Mouse (Mus musculus): ENCODE measurements at regions not wholly inside any gene's neighbourhood (a gene's known extent, or its start where the extent isn't known, plus 50 kb on each side); places are given as distances from the start of the nearest gene placed in this dataset.

- H3K4me3 ChIP-seq (ENCODE audit: insufficient read depth, low read depth, low read length) = no peak overlapping the region
- no peaks in the 10 kb centered on the region for H3K79me2 ChIP-seq (ENCODE audit: control insufficient read depth, insufficient read depth, low read length)
- 65% methylated on average over 2 of the region's 2 CpGs for WGBS
- H3K36me3 ChIP-seq (ENCODE audit: control insufficient read depth, insufficient read depth, low read length) = no peaks in the 10 kb centered on the region
- no peaks in the 10 kb centered on the region for H3K4me1 ChIP-seq (ENCODE audit: control insufficient read depth, insufficient read depth, low read length)
- no peak overlapping the region for H3K27ac ChIP-seq (replicated peaks; ENCODE audit: insufficient read depth, low read depth, low read length)
- TF ChIP-seq CTCF (IDR thresholded peaks at IDR 0.05; ENCODE audit: low read depth, low read length) = no peak
- no peak for TF ChIP-seq POLR2A (IDR thresholded peaks at IDR 0.05; ENCODE audit: extremely low read depth, insufficient read depth, low read length)
- H3K27me3 ChIP-seq (ENCODE audit: control insufficient read depth, insufficient read depth, low read length) = no peaks in the 10 kb centered on the region
- DNase-seq (ENCODE audit: extremely low read depth, low read depth, low spot score) = no peak
- no peak overlapping the region for H3K9ac ChIP-seq (ENCODE audit: low read depth, low read length)
Measured at GRCm38 (mm10) chr3:67768603-67769002, 123.4 kb upstream of the Iqcj start.

GRCm38 (mm10) chr3:67773403-67773802, 118.6 kb upstream of the Iqcj start:
- Histone ChIP-seq H3K36me3 (ENCODE audit: control insufficient read depth, insufficient read depth, low read length) (no peaks in the 10 kb centered on the region), H3K4me1 (ENCODE audit: control insufficient read depth, insufficient read depth, low read length) (no peaks in the 10 kb centered on the region), H3K9ac (ENCODE audit: low read depth, low read length) (no peak overlapping the region), H3K27me3 (ENCODE audit: control insufficient read depth, insufficient read depth, low read length) (no peaks in the 10 kb centered on the region), H3K79me2 (ENCODE audit: control insufficient read depth, insufficient read depth, low read length) (no peaks in the 10 kb centered on the region), H3K4me3 (ENCODE audit: insufficient read depth, low read depth, low read length) (no peak overlapping the region), H3K27ac (replicated peaks; ENCODE audit: insufficient read depth, low read depth, low read length) (no peak overlapping the region)
- WGBS = 69% methylated on average over 2 of the region's 2 CpGs
- DNase-seq (ENCODE audit: extremely low read depth, low read depth, low spot score) = no peak
- no peak for TF ChIP-seq CTCF (IDR thresholded peaks at IDR 0.05; ENCODE audit: low read depth, low read length)
- TF ChIP-seq POLR2A (IDR thresholded peaks at IDR 0.05; ENCODE audit: extremely low read depth, insufficient read depth, low read length) = no peak

- H3K9ac ChIP-seq (ENCODE audit: low read depth, low read length) = no peak overlapping the region
- no peak overlapping the region for H3K4me3 ChIP-seq (ENCODE audit: insufficient read depth, low read depth, low read length)
- H3K79me2 ChIP-seq (ENCODE audit: control insufficient read depth, insufficient read depth, low read length) = no peaks in the 10 kb centered on the region
- no peaks in the 10 kb centered on the region for H3K27me3 ChIP-seq (ENCODE audit: control insufficient read depth, insufficient read depth, low read length)
- TF ChIP-seq CTCF (IDR thresholded peaks at IDR 0.05; ENCODE audit: low read depth, low read length) (no peak), POLR2A (IDR thresholded peaks at IDR 0.05; ENCODE audit: extremely low read depth, insufficient read depth, low read length) (no peak)
- no peaks in the 10 kb centered on the region for H3K4me1 ChIP-seq (ENCODE audit: control insufficient read depth, insufficient read depth, low read length)
- no peak overlapping the region for H3K27ac ChIP-seq (replicated peaks; ENCODE audit: insufficient read depth, low read depth, low read length)
- H3K36me3 ChIP-seq (ENCODE audit: control insufficient read depth, insufficient read depth, low read length) = no peaks in the 10 kb centered on the region
- WGBS = 78% methylated on average over 4 of the region's 4 CpGs
- DNase-seq (ENCODE audit: extremely low read depth, low read depth, low spot score) = no peak
Measured at GRCm38 (mm10) chr3:67782177-67782576, 109.8 kb upstream of the Iqcj start.

- H3K4me1 ChIP-seq (ENCODE audit: control insufficient read depth, insufficient read depth, low read length) = no peaks in the 10 kb centered on the region
- DNase-seq (ENCODE audit: extremely low read depth, low read depth, low spot score) = no peak
- no peaks in the 10 kb centered on the region for H3K27me3 ChIP-seq (ENCODE audit: control insufficient read depth, insufficient read depth, low read length)
- H3K4me3 ChIP-seq (ENCODE audit: insufficient read depth, low read depth, low read length) = no peak overlapping the region
- no peaks in the 10 kb centered on the region for H3K79me2 ChIP-seq (ENCODE audit: control insufficient read depth, insufficient read depth, low read length)
- TF ChIP-seq POLR2A (IDR thresholded peaks at IDR 0.05; ENCODE audit: extremely low read depth, insufficient read depth, low read length) (no peak), CTCF (IDR thresholded peaks at IDR 0.05; ENCODE audit: low read depth, low read length) (no peak)
- H3K36me3 ChIP-seq (ENCODE audit: control insufficient read depth, insufficient read depth, low read length) = no peaks in the 10 kb centered on the region
- H3K27ac ChIP-seq (replicated peaks; ENCODE audit: insufficient read depth, low read depth, low read length) = no peak overlapping the region
- 76% methylated on average over 9 of the region's 9 CpGs for WGBS
- H3K9ac ChIP-seq (ENCODE audit: low read depth, low read length) = no peak overlapping the region
Measured at GRCm38 (mm10) chr3:67806847-67807601, 85.0 kb upstream of the Iqcj start.

GRCm38 (mm10) chr3:67828156-67828555, 63.9 kb upstream of the Iqcj start:
- TF ChIP-seq POLR2A (IDR thresholded peaks at IDR 0.05; ENCODE audit: extremely low read depth, insufficient read depth, low read length) (no peak), CTCF (IDR thresholded peaks at IDR 0.05; ENCODE audit: low read depth, low read length) (no peak)
- Histone ChIP-seq H3K4me3 (ENCODE audit: insufficient read depth, low read depth, low read length) (no peak overlapping the region), H3K27me3 (ENCODE audit: control insufficient read depth, insufficient read depth, low read length) (no peaks in the 10 kb centered on the region), H3K79me2 (ENCODE audit: control insufficient read depth, insufficient read depth, low read length) (no peaks in the 10 kb centered on the region), H3K4me1 (ENCODE audit: control insufficient read depth, insufficient read depth, low read length) (no peaks in the 10 kb centered on the region), H3K27ac (replicated peaks; ENCODE audit: insufficient read depth, low read depth, low read length) (no peak overlapping the region), H3K9ac (ENCODE audit: low read depth, low read length) (no peak overlapping the region), H3K36me3 (ENCODE audit: control insufficient read depth, insufficient read depth, low read length) (no peaks in the 10 kb centered on the region)
- DNase-seq (ENCODE audit: extremely low read depth, low read depth, low spot score) = no peak
- WGBS = 75% methylated on average over 2 of the region's 2 CpGs

- H3K27me3 ChIP-seq (ENCODE audit: control insufficient read depth, insufficient read depth, low read length) = no peaks in the 10 kb centered on the region
- H3K9ac ChIP-seq (ENCODE audit: low read depth, low read length) = no peak overlapping the region
- no peaks in the 10 kb centered on the region for H3K79me2 ChIP-seq (ENCODE audit: control insufficient read depth, insufficient read depth, low read length)
- no peak for DNase-seq (ENCODE audit: extremely low read depth, low read depth, low spot score)
- H3K4me3 ChIP-seq (ENCODE audit: insufficient read depth, low read depth, low read length) = no peak overlapping the region
- H3K36me3 ChIP-seq (ENCODE audit: control insufficient read depth, insufficient read depth, low read length) = no peaks in the 10 kb centered on the region
- TF ChIP-seq CTCF (IDR thresholded peaks at IDR 0.05; ENCODE audit: low read depth, low read length) = no peak
- TF ChIP-seq POLR2A (IDR thresholded peaks at IDR 0.05; ENCODE audit: extremely low read depth, insufficient read depth, low read length) = no peak
- H3K4me1 ChIP-seq (ENCODE audit: control insufficient read depth, insufficient read depth, low read length) = no peaks in the 10 kb centered on the region
- 44% methylated on average over 4 of the region's 4 CpGs for WGBS
- no peak overlapping the region for H3K27ac ChIP-seq (replicated peaks; ENCODE audit: insufficient read depth, low read depth, low read length)
Measured at GRCm38 (mm10) chr3:67833041-67833663, 58.9 kb upstream of the Iqcj start.

Data from liver, adult 2 months (tissue).